Mouse (Mus musculus) lung, postnatal 0 days (tissue): ENCODE measurements at regions not wholly inside any gene's neighbourhood (a gene's known extent, or its start where the extent isn't known, plus 50 kb on each side); places are given as distances from the start of the nearest gene placed in this dataset.

Experiments used
- CTCF ChIP-seq: IDR thresholded peaks from 2 replicates; pipeline ENCODE4 v1.5.1; 2016; ENCODE audit warnings: antibody characterized with exemption, mild to moderate bottlenecking
- EP300 ChIP-seq: IDR thresholded peaks from 2 replicates; pipeline ENCODE4 v1.6.1; 2016; ENCODE audit warnings: antibody characterized with exemption, mild to moderate bottlenecking, control low read depth

- TF ChIP-seq EP300 = no peak
- no peak for TF ChIP-seq CTCF
Measured at GRCm38 (mm10) chr13:107484630-107484998, 462.7 kb upstream of the Kif2a start.
